Mouse (Mus musculus) yolk sac, embryonic 10.5 days (tissue): Measurements from ENCODE around the gene Abcg1.
A peak's percentile ranks its signal among the peaks of the same experiment; 100 is the strongest.

Experiments used
- DNase-seq: peaks from one replicate; pipeline ENCODE4 v3.0.0-alpha.2; 2017; ENCODE audit warnings: low spot score

Abcg1 gene

DNA sequence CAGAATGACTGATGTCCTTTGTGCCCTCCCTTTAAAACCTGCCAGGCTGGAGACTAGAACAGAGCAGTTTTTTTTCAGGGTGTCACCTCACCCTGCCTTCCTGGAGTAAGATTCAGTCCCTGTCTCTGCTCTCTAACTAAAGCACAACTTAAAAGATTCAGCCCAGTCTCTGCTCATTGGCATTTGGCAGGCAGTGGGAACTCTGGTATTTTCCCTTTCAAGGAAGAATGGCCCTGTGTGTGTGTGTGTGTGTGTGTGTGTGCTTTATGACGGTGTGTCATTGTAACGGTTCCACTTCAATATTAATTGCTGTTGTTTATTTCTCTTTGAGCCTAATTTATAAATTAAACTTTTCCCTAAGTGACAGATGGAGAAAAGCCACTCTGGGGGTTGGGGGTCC is 14.7 kb upstream of the Abcg1 start:
- no peak for DNase-seq

DNA sequence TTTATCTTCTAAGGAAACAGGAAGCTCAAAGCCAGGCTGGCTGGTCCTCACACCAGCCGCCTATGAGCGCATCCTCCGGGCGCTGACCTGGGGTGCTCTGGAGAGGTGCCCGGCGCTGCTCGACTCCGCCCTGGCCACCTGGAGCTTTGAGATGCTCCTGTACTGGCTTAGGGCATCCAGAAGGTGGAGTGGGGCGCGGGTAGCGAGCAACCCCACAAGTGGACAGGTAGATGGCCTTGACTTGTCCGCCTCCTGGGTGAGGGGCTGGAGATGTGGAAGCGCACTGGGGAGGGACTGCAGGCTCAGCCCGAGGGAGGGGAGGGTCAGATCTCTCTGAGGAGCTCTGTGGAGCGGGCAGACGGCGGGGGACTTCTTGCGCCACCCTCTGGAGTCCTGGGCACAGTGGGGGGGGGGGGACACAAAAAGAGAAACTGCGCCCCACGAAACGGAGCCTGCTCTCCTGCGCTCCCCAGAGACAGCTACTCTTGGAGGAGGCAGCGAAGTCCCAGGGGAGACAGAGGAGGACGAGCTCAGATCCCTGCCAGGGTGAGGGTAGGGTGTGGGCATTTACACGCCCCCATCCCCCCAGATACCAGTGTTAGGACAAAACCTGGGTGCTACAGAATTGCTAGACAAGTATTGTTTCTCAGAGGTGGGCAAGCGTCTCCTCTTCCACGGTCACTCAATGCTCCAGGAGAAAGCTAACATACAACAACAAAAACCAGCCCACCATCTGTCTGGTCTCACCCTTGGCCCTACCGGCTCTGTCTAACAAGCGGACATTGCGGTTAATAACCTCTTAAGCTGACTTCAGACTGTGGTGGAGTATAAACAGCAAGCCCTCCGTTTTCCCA is 643 bp downstream of the Abcg1 start:
- no peak for DNase-seq

DNA sequence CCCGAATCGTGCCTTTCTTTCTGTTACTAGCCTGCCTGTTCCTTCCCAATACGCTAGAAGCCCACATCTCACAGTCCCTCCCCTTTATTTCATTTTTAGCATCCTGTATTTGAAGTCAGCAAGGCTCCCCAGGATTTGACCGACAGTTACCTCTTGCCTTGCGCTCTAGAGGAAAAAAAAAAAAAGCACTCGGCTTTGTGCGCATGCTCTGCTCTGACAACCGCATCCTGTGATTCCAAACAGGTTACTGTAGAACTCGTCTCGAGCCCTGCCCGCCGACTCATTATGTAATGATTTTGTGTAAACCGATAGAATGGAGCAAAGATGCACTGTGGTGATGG is 1.2 kb downstream of the Abcg1 start:
- DNase-seq, result no peak

DNA sequence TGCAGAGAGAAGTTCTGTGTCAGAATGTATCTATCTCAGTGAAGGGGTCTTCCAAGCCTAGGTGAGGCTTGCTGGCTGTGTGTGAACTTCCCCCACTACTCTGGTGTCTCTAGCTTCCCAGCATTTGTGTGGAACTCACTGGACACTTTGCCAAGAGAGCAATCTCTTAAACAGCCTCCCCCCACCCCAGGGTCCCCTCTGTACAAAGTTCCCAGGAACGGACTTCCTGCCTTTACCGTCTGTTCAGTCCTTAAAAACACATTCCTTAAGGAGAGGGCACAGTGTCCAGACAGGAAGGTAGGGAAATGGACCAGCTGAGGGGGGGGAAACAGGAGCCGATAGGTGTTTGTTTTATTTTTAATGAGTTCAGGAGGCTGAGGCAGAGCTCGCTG is 2.7 kb downstream of the Abcg1 start:
- no peak for DNase-seq

DNA sequence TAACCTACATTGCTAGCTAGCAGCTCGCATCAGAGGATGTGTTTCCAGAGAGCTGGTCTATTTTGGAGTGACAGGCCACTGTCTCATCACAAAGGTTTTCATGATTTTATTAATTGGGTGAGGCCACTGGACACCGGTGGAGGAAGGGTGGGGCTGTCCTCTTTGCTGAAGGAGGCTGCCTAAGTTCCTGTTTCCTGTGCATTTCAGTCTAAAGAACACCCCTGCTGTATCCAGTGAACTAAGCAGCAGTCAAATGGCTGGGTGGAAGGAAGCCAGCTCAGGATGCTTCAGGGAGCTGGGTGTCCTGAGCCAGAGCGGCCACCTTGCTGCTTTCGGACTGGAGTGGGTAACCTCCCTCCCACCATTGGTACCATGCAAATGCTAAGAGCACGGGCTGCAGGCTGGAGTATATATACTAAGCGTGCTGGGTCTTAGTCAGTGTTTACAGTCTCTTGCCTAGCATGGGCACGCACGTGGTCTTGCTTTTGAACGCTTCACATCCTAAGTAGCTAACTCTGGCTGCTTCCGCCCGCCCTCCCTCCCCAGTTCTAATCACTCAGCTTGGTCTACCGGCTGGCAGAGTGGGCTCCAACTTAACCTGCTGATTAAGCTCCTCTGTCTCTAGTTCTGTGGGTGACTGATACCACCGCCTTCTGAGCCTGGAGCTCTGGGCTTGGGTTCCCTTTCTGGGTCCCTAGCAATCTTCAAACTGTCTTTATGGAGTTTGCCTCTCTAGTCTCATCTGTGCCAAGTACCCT is 3.3 kb downstream of the Abcg1 start:
- no peak for DNase-seq

DNA sequence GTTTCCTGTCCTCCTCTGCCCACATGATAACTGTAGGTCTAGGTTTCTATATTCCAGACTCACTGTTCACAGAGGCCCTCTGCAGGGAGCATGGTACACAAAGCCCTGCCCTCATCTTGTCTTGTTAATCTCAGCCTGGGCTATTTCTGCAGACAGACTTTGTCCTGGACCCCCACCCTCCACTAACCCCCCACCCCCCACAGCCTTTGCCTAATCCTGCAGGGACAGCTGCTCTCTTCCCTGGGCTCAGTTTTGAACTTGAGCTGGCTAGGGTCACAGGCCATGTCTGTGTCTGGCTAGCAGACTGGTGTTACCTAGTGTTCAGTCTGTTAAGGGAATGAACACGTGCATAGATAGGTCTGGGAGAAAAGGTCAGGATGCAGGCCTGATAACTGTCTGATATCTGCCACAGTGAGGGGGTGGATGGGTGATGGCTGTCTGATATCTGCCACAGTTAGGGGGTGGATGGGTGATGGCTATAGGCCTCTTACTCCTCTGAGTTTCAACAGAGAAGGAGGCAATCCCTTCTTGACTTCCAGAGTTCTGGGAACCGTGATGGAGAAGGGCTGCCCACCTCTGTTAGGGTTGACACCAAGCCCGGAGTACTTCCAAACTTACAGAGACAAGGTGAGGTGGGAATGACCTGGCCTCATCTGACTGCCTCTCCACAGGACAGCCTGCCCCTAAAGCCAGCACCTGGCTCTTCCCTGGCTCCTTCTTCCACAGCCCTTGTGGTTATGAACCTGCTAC is 4.0 kb downstream of the Abcg1 start:
- no peak for DNase-seq

DNA sequence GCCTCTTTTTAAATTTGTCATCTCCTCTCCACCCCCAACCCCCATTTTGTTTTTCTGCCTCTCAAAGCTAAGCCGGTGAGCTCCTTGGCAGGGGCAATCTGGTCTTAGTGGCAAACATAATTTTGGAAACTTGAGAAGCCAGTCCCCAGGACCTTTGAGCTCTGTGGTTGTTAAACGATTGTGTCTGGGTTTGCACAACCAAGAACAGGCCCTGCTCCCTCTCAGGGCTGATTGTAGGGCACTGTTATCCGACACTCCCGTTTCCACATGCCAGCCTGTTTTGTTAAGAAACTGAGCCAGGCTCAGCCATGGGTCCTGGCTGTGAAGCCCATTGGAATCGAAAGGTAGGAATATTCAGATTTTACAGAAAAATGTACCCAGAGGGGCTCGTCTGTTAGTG is 8.6 kb downstream of the Abcg1 start:
- no peak for DNase-seq

DNA sequence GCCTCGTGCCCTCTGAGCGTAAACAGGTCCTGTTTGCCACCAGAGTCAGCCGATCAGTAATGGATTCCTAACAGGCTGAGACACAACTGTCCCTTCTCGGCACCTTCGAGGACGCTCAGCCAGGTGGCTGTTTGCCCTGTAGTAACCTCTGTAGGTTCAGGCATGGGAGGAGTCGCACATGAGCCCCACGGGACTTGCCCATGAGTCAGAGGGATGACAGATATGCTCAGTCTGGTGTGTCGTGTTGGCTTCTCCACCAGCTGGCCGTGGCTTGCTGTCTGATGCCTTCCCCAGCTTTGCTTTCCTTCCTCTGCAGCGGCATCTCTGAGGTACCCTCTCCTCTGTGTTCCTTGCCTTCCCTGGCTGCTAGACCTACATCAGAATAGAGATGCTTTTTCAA is 9.6 kb downstream of the Abcg1 start:
- no peak for DNase-seq

DNA sequence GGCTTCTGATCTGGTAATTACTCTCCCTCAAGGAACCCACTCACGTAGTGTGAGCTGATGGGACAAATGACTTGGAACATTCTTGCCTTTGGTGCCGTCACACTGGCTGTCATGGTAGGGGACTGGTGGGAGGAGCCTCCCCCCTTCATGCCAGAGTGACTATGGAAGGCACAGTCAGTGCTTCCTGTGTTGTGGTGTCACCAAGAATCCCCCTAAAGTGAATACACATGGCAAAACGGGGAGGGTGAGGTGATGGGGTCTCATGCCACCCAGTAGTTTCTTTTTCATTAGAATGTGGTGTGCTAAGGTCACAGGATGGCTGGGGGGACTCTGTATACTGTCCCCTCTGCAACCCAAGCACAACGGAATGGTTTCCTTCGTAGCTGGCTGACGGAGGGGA is 11.6 kb downstream of the Abcg1 start:
- no peak for DNase-seq

DNA sequence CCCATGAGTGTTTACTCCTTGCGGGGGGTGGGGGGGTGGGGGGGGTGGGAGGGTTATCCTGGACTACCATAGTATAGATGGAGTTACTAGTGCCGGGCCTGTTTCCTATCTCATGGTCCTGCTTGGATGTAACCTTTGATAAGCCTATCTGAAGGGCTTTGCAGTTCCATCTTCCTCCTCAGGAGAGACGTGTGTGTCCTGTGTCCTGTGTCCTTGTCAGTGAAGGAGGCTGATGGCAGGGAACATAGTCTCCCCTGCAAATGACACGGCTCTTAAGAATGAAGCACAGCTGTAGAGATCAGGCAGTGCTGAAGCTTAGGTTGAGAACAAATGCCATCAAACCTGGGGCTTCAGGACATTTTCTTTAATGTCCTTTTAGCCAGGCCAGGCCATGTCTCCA is 12.4 kb downstream of the Abcg1 start:
- DNase-seq, result no peak

DNA sequence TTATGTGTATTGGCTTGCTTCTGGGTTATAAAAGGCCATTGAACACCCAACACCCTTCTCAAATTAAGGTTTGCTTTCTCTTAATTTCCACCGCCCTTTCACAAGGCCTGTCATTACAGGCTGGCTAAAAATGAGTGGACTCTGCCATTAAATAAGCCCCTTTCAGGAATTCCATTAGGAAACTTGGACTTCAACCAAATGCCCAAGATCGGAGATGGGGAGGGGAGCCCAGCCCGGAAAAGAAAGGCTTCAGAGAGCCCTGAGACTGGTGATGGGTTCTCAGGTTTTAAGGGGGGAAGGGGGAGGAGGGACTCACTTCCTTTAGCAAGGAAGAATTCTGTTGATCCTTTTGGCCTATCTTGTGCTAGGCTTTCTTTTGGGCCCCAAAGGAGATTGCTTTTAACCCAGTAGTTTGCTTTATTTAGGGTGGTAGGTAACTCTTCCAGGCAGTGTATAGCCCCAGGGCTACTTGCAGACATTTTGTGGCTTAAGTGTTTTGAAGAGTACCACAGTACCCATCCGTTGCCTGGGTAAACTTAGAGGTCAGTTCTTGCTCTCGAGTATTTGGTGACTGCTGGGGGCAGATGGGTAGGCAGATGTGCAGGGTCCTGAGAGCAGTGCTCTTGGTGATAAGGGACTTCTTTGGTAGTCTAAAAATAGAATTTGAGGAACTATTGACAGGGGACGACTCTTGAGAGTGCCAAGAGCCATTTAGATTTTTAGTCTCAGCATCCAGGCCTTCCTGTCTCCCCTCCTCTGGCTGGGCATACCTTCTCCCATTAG is 13.1 kb downstream of the Abcg1 start:
- no peak for DNase-seq

DNA sequence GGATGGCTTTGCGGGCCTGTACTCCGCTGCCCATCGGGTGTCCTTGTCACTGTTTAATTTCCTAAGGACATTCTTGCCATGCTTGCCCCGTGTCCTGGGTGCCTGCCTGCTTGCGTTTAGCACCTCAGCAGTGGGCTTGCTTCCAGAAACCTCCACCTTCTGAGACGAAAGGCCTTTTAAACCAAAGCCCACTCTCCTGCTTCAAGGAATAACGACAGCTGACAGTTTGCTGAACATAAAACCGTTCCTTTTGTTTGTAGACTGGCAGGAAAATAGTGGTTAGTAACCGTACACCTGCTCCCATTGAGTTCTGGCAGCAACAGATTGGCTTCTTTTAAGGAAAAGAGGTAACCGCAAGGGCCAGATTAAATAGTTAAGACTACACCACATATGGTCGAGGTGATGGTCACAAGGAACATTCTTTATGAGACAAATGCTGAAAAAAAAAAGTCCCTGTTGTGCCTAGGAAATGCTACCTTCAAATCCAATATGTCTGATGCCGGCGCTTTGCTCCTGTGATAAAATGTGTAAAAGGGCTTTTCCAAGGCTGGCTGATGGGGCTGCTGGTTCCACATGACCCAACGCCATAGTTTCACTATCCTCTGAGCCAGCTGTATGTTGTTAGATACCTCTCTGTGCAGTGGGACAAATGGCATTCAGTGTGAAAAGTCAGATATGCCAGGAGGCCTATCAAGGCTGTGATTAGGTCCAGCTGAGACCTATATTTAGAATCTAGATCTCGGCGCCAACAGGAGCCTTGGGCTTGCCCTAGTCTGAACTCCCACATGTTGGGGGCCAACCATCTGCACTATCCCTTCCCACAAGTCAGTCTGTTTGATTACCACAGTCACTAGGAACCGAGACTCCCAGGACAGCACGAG is 14.2 kb downstream of the Abcg1 start:
- no peak for DNase-seq

DNA sequence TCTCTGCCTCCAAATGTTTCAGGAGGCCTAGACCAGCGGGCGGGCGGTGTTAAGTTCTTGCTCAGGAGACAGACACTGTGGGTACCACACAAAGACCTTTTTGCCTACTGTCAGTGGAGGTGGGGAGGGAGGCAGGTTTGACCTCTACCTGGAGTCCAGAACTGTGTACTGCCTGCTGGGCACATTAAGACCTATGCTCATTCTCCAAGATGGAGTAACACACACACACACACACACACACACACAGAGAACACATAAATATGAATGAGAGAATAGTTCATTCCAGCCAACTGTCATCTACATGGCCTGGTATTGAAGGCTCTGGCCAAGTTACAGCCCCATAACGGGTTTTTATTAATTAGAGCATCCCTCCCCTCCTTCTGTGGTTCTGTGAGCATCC is 15.4 kb downstream of the Abcg1 start:
- no peak for DNase-seq

DNA sequence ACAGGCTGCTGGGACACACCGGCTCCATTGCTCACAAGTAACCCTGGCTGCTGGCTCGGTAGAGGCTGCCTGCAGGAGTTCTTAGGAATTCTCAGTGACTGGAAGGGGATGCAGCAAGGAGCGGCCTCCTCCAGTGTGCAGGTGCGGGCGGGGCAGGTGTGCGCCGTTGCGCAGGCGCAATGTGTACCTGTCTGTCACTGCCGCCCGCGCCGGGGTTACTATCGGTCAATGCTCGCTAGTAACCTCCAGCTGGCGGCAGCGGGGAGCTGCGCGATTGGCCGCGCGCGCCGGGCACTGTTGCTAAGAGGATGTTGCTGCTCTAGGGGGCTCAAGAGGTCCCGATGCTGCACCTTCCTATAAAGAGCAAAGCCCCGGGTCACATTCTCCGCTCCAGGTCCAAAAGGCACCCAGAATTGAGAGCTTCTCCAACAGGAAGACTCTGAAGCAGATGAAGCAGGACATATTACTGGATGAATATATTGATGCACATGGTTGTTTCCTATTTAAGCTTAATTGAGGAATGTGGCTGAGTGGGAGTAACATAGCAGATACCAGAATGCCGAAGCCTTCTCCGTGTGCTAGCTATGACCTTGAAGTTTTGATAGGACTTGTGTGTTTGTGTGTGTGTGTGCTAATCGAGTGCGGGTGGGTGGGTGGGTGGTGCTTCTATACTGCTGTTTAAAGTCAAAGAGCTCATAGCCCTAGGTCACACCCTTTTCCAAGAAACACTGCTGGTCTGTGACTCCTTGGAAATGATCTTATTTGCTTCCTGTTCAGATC is 16.0 kb downstream of the Abcg1 start:
- peak; percentile 87 for DNase-seq

DNA sequence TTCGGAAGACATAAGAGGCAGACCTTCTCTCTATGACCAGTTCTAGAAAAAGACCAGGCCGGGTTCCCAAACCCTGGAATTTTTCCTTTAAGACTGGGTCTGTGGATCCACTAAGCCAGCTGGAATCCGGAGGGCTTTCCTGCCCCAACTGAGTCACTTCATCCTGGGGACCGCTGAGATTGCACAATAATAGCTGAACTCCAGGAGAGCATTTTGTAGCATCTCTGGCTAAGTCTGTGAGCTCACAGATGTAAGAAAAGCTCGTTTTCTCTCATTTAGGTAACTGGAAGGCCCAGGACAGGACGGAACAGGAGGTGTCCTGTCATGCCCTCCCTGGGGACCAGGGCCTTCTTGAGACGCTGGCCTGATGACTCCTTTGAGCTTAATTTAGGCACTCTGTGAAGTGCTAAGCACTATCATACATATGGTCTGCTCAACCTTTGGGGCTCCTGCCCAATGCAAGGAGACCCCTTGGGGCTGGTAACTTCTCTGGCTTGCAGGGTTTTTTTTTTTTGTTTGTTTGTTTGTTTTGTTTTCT is 16.6 kb downstream of the Abcg1 start:
- no peak for DNase-seq

DNA sequence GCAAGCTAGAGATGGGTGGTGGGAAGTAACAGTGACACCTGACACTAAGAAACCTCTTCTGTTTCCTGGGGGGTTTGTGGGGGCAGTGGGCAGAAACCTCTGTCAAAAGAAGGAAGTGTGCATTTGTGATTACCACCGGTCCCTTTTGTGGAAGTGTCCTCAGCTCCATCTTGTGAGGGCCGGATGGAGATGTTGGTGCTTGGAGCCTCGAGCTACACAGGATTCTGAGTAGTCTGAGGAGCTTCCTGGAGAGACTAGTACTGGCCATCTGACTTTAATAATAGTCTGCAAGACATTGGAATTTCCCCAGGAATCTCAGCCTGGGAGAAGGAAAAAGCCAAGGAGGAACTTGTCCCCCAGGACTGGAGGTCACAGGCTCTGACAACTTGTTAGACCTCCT is 17.2 kb downstream of the Abcg1 start:
- no peak for DNase-seq

DNA sequence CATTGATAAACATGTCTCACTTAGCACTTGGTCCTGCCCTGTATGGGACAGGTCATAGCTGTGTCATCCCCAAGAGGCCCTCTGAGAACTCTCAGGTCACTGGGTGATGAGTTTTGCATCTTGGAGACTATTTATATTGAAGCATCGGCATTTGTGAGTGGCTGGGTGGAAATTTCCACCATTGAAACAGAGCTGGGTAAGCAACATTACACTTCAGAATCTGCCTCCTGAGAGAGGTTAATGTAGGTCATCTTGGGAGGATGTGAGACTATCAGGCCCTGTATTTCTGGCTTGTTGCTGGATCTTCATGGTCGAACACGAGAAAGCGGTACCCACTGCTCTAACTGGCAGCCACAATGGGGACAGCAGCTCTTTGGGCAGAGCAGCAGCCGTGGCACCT is 18.0 kb downstream of the Abcg1 start:
- DNase-seq, result no peak

DNA sequence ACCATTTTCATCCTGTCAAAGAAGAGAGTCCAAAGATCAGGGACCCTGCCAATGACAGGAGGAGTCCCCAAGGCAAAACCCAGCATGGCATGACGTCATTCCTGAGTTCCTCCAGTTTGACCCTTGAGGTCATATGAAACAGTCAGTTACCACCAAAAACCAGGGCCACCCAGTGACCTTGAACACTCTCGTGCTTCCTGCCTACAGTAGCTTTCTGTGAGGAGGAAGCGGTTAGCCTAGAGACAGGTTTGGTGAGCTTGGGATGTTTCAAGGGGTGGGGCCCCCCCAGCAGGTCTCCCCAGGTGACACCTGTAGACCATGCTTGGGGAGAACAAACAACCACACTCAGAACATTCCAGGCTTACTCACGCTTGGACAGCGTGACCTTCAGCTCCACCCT is 20.1 kb downstream of the Abcg1 start:
- no peak for DNase-seq

DNA sequence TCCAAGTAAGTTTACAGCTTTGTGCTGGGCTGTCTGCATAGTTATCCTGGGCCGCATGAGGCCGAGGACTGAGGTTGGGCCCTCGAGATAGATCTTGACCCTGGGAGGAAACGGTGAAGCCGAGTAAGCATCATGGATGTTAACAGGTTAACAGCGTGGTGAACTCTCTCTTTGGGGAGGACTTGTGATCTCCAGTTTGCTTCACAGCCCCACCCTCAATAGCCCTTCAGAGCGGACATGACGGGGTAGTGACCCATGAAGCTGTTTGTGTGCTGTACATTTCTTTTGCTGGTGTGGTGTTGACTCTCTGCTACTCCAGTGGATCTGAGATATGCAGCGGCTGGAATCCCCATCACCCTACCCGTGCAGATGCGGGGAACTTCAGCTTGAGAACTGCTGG is 21.1 kb downstream of the Abcg1 start:
- DNase-seq, result no peak
